Mouse (Mus musculus): ENCODE results near the gene Tec.

DNA sequence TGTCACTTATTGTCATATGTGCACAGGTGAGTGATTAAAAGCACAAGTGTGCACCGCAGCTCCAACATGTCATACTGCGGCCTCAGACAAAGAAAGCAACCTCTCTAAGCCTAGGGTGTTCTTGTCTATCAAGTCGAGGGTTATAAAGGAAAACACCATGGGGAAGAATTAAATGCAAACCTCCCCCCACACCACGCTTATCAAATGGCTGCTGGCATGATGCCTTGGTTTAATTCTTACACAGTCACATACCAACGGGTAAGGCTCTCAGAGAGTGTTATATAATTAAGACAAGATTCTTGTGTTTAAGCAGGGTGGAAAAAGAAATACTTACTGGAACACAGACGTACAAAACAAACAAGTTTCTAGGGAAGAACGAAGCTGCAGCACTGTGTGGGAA lies 132.5 kb downstream of the Tec start:
- TF ChIP-seq EP300 (IDR thresholded peaks at IDR 0.05; ENCODE audit: insufficient read depth, low read depth, low read length) (no peak), CTCF (IDR thresholded peaks at IDR 0.05; ENCODE audit: low read depth, low read length) (no peak), POLR2A (IDR thresholded peaks at IDR 0.05; ENCODE audit: insufficient read depth, low read length) (no peak)

All from ES-Bruce4 (cell line).